Mouse (Mus musculus) urinary bladder, postnatal 10 days (tissue): Measurements from ENCODE around the gene Ubiad1.

Experiments
- DNase-seq: peaks from one replicate; pipeline ENCODE4 v3.0.0; 2022; ENCODE audit warnings: low spot score

Ubiad1 gene

GRCm38 (mm10) chr4:148404748-148405147, 39.8 kb downstream of the Ubiad1 start:
- no peak for DNase-seq

- no peak for DNase-seq
Measured at GRCm38 (mm10) chr4:148403402-148403801, 41.2 kb downstream of the Ubiad1 start.

GRCm38 (mm10) chr4:148399437-148400094, 45.0 kb downstream of the Ubiad1 start:
- DNase-seq = no peak

GRCm38 (mm10) chr4:148397531-148398287, 46.9 kb downstream of the Ubiad1 start:
- no peak for DNase-seq

- DNase-seq = no peak
Measured at GRCm38 (mm10) chr4:148397113-148397512, 47.5 kb downstream of the Ubiad1 start.

- no peak for DNase-seq
Measured at GRCm38 (mm10) chr4:148395875-148396274, 48.7 kb downstream of the Ubiad1 start.

GRCm38 (mm10) chr4:148395198-148395597, 49.4 kb downstream of the Ubiad1 start:
- no peak for DNase-seq

- no peak for DNase-seq
Measured at GRCm38 (mm10) chr4:148391714-148392310, 52.8 kb downstream of the Ubiad1 start.

- no peak for DNase-seq
Measured at GRCm38 (mm10) chr4:148389635-148390034, 54.9 kb downstream of the Ubiad1 start.

- DNase-seq = no peak
Measured at GRCm38 (mm10) chr4:148389047-148389446, 55.5 kb downstream of the Ubiad1 start.

GRCm38 (mm10) chr4:148385269-148385668, 59.3 kb downstream of the Ubiad1 start:
- no peak for DNase-seq
